Mouse (Mus musculus) heart, postnatal 4 days (tissue): ENCODE data around the gene Best1. TPM values are rescaled to one million over a fixed set of nuclear protein-coding genes. Genes with fewer than 3 reads are reported as not detected.

ENCODE experiments used
- DNase-seq: peaks from one replicate; pipeline ENCODE4 v3.0.0; 2021
- total RNA-seq, 2 experiments: library from RNA; stranded (reverse); gene quantifications; 2 replicates each; pipeline ENCODE4 v1.2.3; 2021

Gene Best1
- total RNA-seq = not detected

GRCm38 (mm10) chr19:10001206-10001969 lies at the start of gene Best1, which contains the start of gene Rab3il1:
TSS of gene Best1 (minus strand) at chr19:10001633.
TSS of gene Rab3il1 (plus strand) at chr19:10001669.
- no peak for DNase-seq

DNA sequence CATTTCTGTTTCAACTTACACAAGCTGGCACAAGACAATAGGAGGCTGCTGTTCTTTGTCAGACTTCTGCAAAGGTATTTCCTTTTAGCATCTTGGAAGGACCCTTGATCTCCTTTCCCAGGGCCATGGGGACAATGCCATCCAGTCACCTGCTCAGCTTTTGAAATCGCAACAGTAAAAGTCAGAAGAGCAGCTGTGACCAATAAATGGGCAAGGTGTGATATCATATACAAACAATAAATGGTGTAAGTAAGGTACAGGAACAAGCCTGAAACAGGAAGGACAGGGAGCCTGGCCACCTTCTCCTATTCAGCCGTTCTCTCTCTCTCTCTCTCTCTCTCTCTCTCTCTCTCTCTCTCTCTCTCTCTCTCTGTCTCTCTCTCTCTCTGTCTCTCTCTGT lies 49.0 kb upstream of the Best1 start:
- no peak for DNase-seq

- DNase-seq = no peak
Observed at GRCm38 (mm10) chr19:10049533-10049932, 48.1 kb upstream of the Best1 start.

DNA sequence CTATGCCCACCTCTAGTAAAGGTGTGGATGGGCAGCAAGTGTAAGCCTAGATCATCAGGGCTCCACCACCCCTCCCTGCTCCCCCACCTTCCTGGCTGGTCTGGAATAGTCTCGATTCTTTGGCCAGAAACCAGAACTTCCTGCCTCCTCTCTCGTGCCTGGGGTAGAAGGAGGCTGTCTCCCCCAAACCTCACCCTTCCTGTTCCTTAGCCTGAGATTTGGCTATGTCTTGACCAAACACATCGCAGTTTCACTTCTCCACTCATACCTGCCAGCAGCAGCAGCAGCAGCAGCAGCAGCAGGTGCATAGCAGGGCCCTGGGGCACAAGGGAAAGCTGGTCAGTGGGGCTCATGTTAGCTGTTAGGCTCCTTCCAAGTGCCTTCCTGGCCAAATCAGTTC lies 45.5 kb upstream of the Best1 start:
- DNase-seq = no peak

GRCm38 (mm10) chr19:10046346-10046745 lies 44.9 kb upstream of the Best1 start:
- peak; percentile 57 for DNase-seq

GRCm38 (mm10) chr19:10045707-10046106 lies 44.3 kb upstream of the Best1 start:
- DNase-seq = no peak

DNA sequence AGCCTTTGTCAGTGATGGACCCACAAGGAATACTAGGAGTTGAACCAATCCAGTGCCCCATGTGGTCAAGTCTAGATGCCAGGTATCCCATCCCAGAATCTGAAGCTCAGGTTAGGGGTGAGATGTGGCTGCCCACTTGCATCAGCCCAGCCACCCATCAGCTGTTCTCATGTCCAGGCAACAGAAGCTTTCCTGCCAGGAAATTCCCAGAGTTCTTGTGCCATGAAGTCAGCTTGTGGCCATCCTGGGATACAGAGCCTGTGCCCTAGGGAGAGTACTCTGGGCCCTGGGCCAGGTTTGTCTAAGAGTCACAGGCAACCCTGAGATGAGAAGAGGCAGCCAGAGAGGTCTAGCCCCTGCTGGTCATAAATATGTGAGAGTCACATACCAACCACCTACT lies 42.2 kb upstream of the Best1 start:
- DNase-seq = peak; percentile 87

GRCm38 (mm10) chr19:10042816-10043215 lies 41.4 kb upstream of the Best1 start:
- no peak for DNase-seq

DNA sequence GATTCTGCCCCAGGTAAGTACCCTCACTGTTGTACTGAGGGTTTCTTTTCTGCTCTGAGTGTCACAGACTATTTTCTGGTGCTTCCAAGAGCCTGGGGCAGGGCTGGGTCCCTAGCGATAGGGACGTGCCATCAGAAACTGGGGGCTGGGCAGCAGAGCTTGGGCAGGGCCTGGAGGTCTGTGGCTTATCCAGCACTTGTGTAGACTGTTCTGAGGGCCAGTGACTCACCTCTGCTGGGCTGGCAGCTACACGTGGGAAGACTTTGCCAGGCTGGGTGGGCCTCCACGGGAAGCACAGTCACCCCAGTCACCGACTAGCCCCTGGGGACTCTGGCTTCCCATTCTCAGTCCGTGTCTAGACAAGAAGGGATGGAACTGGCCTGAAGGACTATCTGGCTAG lies 40.8 kb upstream of the Best1 start:
- DNase-seq = peak; percentile 57

- peak; percentile 89 for DNase-seq
Observed at GRCm38 (mm10) chr19:10041388-10042148, 40.1 kb upstream of the Best1 start, which contains the start of gene Fads3. TSS of gene Fads3 (plus strand) at chr19:10041569.

DNA sequence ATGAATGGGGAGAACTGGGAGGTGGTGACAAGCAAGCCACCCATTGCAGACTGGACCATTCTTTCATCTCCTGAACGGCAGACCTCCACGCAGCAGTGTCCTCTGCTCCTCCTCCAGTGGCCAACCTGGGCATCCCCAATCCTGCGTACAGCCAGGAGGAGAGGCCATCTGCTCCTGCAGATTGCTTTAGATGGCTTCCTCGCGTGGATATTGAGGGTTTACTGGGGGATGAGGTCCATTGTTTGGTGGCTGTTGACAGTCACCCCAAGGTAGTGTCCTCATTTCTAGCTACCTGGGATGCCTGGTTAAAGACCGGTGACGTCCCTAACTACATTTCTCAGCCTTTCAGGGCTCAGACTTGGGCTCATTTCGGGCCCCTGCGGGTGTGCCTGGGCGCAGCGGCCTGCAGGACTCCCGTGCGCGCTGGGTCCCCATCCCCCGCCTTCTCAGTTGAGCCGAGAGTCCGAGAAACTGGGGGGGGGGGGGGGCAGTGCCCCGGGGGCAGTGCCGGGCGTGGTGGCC lies 39.5 kb upstream of the Best1 start:
- no peak for DNase-seq

GRCm38 (mm10) chr19:10039615-10040014 lies 38.2 kb upstream of the Best1 start:
- no peak for DNase-seq

- DNase-seq = peak; percentile 79
Observed at GRCm38 (mm10) chr19:10038910-10039309, 37.5 kb upstream of the Best1 start.

DNA sequence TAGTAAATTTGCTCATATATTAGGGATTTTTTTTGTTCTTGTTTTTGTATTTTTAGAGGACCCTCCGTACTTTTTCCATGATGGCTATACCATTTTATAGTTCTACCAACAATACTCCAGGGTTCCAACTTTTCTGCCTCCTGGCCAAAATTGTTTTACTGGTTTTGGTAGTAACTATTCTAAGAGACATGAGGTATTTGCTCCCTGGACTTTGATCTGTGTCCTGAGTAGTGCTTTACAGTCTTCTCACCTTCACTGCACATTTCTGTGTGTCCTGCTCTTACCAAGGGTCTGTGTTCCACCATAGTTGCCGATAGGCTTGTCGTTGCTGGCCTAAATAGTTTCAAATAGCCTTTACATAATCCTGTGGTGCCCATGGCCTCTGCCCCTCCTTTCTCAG lies 36.9 kb upstream of the Best1 start:
- DNase-seq = no peak

GRCm38 (mm10) chr19:10037534-10037933 lies 36.1 kb upstream of the Best1 start:
- DNase-seq = no peak

DNA sequence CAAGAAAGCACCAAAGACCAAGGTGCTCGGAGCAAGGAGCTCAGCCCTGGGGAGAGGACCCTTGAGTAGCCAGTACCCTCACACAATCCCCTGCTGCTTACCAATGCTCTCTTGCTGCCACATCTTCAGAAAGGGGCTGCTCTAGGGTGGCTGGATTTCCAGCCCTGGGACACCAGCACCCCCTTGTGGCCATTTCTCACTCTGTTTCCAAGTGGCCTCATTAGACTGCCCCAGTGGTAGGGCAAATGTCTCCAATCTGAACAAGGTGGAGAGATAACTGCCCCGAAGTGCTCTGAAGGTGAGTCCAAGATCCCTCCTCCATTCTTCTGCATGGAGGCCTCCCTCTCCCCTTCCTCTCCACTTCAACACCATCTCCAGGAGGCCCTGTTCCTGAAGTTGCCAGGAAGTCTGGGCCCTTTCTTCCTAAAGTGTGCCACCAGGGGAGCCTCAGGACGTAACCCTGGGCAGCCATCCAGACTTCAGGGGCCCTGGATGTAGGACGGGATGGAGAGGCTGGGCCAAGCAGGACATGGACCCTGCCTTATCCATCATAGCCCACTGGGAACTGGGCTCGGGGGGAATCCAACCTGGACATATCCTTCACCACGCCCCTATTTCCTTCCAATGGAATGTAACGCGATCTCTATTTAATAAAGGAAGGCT lies 33.5 kb upstream of the Best1 start:
- peak; percentile 93 for DNase-seq

- no peak for DNase-seq
Observed at GRCm38 (mm10) chr19:10034356-10034755, 32.9 kb upstream of the Best1 start.

GRCm38 (mm10) chr19:10033211-10033973 lies 32.0 kb upstream of the Best1 start:
- DNase-seq = peak; percentile 74

- DNase-seq = no peak
Observed at GRCm38 (mm10) chr19:10029746-10030145, 28.3 kb upstream of the Best1 start.

DNA sequence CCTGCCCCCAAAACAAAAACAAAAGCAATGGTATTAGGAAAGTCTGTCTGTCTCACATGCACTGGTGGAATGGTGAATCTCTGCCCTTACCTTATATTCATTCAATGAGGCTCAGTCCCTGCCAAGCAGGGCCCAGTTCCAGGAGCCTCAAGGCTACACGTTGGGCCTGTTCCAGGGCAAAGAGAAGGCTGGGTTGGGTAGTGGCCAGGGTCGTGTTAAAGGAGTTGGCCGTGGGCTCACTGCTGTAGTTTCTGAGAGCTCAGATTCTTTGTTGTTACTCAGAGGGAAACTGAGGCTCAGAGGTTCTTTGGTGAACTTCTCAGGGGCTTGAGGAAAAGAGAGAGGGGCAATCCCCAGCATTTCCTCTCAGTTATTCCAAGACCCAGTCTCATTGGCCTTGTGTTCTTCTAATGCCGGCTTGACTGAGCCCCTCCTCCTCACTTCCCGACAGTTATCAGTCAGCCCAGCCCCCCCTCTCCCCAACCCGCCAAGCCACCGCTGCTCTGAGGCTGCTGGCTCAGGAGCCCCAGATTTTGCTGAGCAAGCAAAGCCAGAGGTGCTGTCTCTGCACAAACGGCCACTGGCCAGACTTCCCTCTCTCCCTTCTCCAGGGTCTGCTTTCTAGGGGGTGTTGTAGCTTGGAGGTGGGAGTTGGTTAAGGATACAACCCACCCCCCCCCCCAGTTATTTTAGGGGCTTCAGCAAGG lies 23.9 kb upstream of the Best1 start:
- DNase-seq = peak; percentile 75

DNA sequence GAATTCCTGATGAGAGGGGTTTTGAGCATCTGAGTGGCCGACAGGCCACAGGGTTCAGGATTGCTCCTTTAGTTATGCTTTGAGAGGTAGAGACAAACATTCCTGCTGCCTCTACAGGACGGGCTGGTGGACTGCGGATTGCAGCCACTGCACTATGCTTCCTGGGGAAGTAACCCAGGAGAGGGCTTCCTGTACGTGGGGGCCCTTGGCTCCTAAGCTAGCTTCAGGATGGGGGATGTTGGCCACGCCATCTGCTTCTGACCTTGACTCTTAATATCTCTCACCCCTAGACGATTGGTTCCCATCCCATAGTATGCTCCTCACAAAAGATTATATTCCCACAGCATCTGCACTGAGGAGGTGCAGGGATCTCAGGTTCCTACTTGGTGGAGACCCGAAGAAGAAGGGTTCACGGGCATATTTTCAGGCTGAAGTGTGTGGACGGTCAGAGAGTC lies 21.9 kb upstream of the Best1 start:
- DNase-seq = no peak
